Comparison of ENCODE assay signal across 8 mouse cellular contexts in the genomic region with DNA sequence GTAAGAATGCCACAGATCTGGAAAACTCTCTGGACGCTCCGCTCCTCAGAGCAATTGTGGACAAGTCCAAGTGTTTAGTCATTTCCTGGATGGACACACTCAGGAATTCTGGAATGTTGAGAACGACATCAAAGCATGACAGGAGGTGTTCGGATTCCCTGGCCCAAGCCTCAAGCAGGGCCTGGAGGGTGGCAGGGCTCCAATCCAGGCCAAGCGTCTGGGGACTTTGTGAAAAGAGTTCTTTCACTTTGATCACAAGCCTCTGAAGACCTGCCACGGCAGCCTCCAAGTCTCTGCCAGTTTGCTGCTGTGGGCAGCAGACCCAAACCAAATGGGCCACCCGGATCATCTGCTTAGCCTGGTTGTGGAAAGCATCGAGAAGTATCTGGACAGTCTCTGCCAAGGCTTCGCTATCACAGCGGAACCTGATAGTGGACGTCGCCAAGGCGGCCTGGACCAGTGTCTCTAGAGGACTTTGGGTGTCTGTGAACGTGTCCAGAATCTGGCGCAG. TPM values are rescaled to one million over a fixed set of nuclear protein-coding genes. Genes with fewer than 3 reads are reported as not detected.
A peak's percentile ranks its signal among the peaks of the same experiment; 100 is the strongest.
DNase-seq lines count a peak whose midpoint lies in the region; ATAC-seq and TF ChIP-seq lines count a peak whose summit lies in the region.

No protein-coding gene starts in this region.

- ATAC-seq in embryonic facial prominence, embryonic 13.5 days (ENCODE audit: insufficient number of reproducible peaks, insufficient read depth, low FRiP score, low TSS enrichment, low read depth): no peak

- H3ac ChIP-seq in myocyte (ENCODE audit: control insufficient read depth, insufficient read length): no peak overlapping the region

- peak overlapping the region; percentile 49 for H3K4me3 ChIP-seq in layer of hippocampus, adult 2 months
- peak overlapping the region; percentile 48 for H3K4me3 ChIP-seq in embryonic facial prominence, embryonic 13.5 days
- H3K4me3 ChIP-seq in myocyte: no peak overlapping the region

- no peak for TF ChIP-seq CTCF in layer of hippocampus, adult 2 months (conservative IDR thresholded peaks at IDR 0.05)

- peaks cover 57% of the 10 kb centered on the region for H3K27me3 ChIP-seq in embryonic facial prominence, embryonic 13.5 days
- no peaks in the 10 kb centered on the region for H3K27me3 ChIP-seq in myocyte (ENCODE audit: control insufficient read depth, insufficient read depth, insufficient read length)

- no peaks in the 10 kb centered on the region for H3K36me3 ChIP-seq in embryonic facial prominence, embryonic 13.5 days
- no peaks in the 10 kb centered on the region for H3K36me3 ChIP-seq in myocyte (ENCODE audit: control insufficient read depth, insufficient read depth)

- no peak overlapping the region for H3K27ac ChIP-seq in layer of hippocampus, adult 2 months
- no peak overlapping the region for H3K27ac ChIP-seq in embryonic facial prominence, embryonic 13.5 days

- no peaks in the 10 kb centered on the region for H3K79me2 ChIP-seq in myocyte (ENCODE audit: control insufficient read depth, insufficient read depth)

- no peak for TF ChIP-seq POLR2A in myocyte (IDR thresholded peaks at IDR 0.05; ENCODE audit: insufficient read length, low read depth)

- H3K4me1 ChIP-seq in embryonic facial prominence, embryonic 13.5 days: peaks cover 12% of the 10 kb centered on the region

- H3K9me3 ChIP-seq in embryonic facial prominence, embryonic 13.5 days: no peaks in the 10 kb centered on the region

- H3K9ac ChIP-seq in embryonic facial prominence, embryonic 13.5 days: peak overlapping the region; percentile 67

- 33% methylated on average over 15 of the region's 15 CpGs for WGBS in embryonic facial prominence, embryonic 13.5 days

- peak overlapping the region; percentile 91 for H3K4me2 ChIP-seq in embryonic facial prominence, embryonic 13.5 days
- H3K4me2 ChIP-seq in myocyte (ENCODE audit: low read depth): peak overlapping the region; percentile 62

- DNase-seq in layer of hippocampus, adult 2 months (ENCODE audit: low spot score in 2 of 2): no peak
- no peak for DNase-seq in layer of hippocampus, adult 8-10 months (ENCODE audit: low spot score in 2 of 2)
- DNase-seq in adrenal gland, postnatal 25 days: peak; percentile 31
- DNase-seq in kidney, postnatal 4 days: peak; percentile 6 to 31
- DNase-seq in gastrocnemius, postnatal 25 days: no peak
- no peak for DNase-seq in embryo, embryonic 10.5 days (ENCODE audit: low spot score)

TF ChIP-seq in myocyte, 11 proteins besides CTCF, POLR2A, EP300 and RAD21:
- TF ChIP-seq MYOD1 (IDR thresholded peaks at IDR 0.05; ENCODE audit: control insufficient read depth in 1 of 3, insufficient read length in 2 of 3, low read depth in 2 of 3): no peak
- TF ChIP-seq MYOG (IDR thresholded peaks at IDR 0.05; ENCODE audit: control insufficient read depth in 1 of 3, insufficient read depth in 1 of 3, insufficient read length in 2 of 3, low read depth in 2 of 3): no peak
- no peak for TF ChIP-seq POLR2AphosphoS2 (IDR thresholded peaks at IDR 0.05; ENCODE audit: insufficient read length, low read depth)
- no peak for TF ChIP-seq USF1 (IDR thresholded peaks at IDR 0.05; ENCODE audit: low read depth)
- TF ChIP-seq TCF12 (IDR thresholded peaks at IDR 0.05; ENCODE audit: insufficient read depth, poor library complexity, severe bottlenecking): no peak
- TF ChIP-seq E2F4 (IDR thresholded peaks at IDR 0.05; ENCODE audit: insufficient read depth): no peak
- no peak for TF ChIP-seq TCF3 (IDR thresholded peaks at IDR 0.05; ENCODE audit: insufficient read length, low read depth)
- TF ChIP-seq SRF (IDR thresholded peaks at IDR 0.05; ENCODE audit: control insufficient read depth, insufficient read length, low read depth): no peak
- TF ChIP-seq MAX (IDR thresholded peaks at IDR 0.05; ENCODE audit: low read depth): no peak
- no peak for TF ChIP-seq REST (IDR thresholded peaks at IDR 0.05; ENCODE audit: insufficient read depth, insufficient read length)
- TF ChIP-seq CEBPB (IDR thresholded peaks at IDR 0.05; ENCODE audit: insufficient read depth, poor library complexity, severe bottlenecking): no peak
TF ChIP-seq in myocyte: peak in this region for 0.

RNA-seq across cellular contexts. Expression of gene Vinac1, which starts 9.5 kb away (rescaled TPM):
- under 1 TPM; 0.08 to 0.10 TPM for total RNA-seq in layer of hippocampus, adult 2 months (2021)
- total RNA-seq in layer of hippocampus, adult 8-10 months (2022): under 1 TPM in 1 of 4 experiments, not detected in 3; 0.11 TPM
- total RNA-seq in adrenal gland, postnatal 25 days (2021): 0.15 TPM in 1 of 2 replicates, not detected in the other
- polyA plus RNA-seq in embryonic facial prominence, embryonic 13.5 days (2015; fragmentation: Nextera tagmentation; extraction: Ambion mirVana): 0.06 and 0.10 TPM in 2 replicates
- 0.06 TPM for polyA plus RNA-seq in myocyte (2012; fragmentation: generic; extraction: Trizol)
- total RNA-seq in gastrocnemius, postnatal 25 days (2021): not detected

RNA-seq across cellular contexts. Expression of gene Ttl, which starts 27.3 kb away (rescaled TPM):
- total RNA-seq in layer of hippocampus, adult 2 months (2021): 10 to 100 TPM; 33.2 to 33.5 TPM
- total RNA-seq in layer of hippocampus, adult 8-10 months (2022): 10 to 100 TPM; 32.4 to 37.3 (median 35.4) TPM
- 8.9 and 12.4 TPM in 2 replicates for total RNA-seq in adrenal gland, postnatal 25 days (2021)
- polyA plus RNA-seq in embryonic facial prominence, embryonic 13.5 days (2015; fragmentation: Nextera tagmentation; extraction: Ambion mirVana): 19.6 and 20.4 TPM in 2 replicates
- polyA plus RNA-seq in myocyte (2012; fragmentation: generic; extraction: Trizol): 9.9 TPM
- 1 to 10 TPM; 6.0 to 6.3 TPM for total RNA-seq in gastrocnemius, postnatal 25 days (2021)

Comparison
In these comparisons a context has a peak if more than half of its experiments do, and no peak if none do; other contexts are left out.
1. DNase-seq: peak in adrenal gland, postnatal 25 days (single experiment) and kidney, postnatal 4 days (2 of 2); none in layer of hippocampus, adult 2 months (0 of 2), layer of hippocampus, adult 8-10 months (0 of 2), gastrocnemius, postnatal 25 days (single experiment) and embryo, embryonic 10.5 days (single experiment).